15 mouse cellular contexts compared by ENCODE assay signal in the genomic region with DNA sequence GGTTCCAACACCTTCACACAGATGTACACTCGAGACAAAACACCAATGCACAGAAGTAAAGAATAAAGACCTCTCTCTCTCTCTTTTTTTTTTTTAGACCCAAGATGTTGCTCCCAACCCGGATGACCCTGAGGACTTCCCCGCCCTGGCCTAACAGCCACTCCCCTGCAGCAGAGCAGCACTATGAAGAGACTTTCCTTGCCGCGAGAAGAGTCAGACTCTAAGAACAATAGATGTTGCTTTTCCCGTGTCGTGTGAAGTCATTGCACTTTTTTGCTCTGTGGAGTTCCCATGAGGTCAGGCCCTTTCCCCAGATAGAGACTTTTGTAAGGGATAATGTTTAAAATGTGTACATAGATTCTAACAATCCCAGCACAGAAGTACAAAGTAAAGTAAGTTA.
DNase-seq lines count a peak whose midpoint lies in the region.
"Had no signal": no experiment of that assay in that cellular context is flagged by ENCODE, and none has a peak within 500 bp of the region (broad histone marks: within the 10 kb centered on the region; RNA-seq: fewer than 3 reads in every experiment).

No protein-coding gene starts in this region.

- peak; percentile 39 for DNase-seq in heart, adult 11 months
- no peak for DNase-seq in heart, adult 9 months (ENCODE audit: low spot score in 2 of 2)
- DNase-seq in R1 (ENCODE audit: low read depth, low spot score): peak; percentile 72
- DNase-seq in right cerebral cortex, adult 18-20 months: no peak
- DNase-seq in kidney, postnatal 25 days: no peak
- DNase-seq: adrenal gland, adult 8-10 months; adrenal gland, postnatal 14 days; adrenal gland, postnatal 36 days; B cell, adult 2 months; cerebellum, adult 11-12 months; cerebellum, adult 2 months; cerebellum, adult 9-10 months; cerebellum, postnatal 10 days; cerebellum, postnatal 25 days; forebrain, postnatal 0 days had no signal

Comparison
In these comparisons a context has a peak if more than half of its experiments do, and no peak if none do; other contexts are left out.
1. DNase-seq: peak in heart, adult 11 months (single experiment) and R1 (single experiment); none in heart, adult 9 months (0 of 2), right cerebral cortex, adult 18-20 months (single experiment) and kidney, postnatal 25 days (0 of 2).